Mouse (Mus musculus) myocyte (in vitro differentiated cells): Measurements from ENCODE around the gene Rassf1. TPM values are rescaled to one million over a fixed set of nuclear protein-coding genes. Genes with fewer than 3 reads are reported as not detected.

Experiments used
- H3K27me3 ChIP-seq: one replicate; pipeline ENCODE4 v1.6.1; 2011; ENCODE audit not compliant: control insufficient read depth, insufficient read depth, insufficient read length
- H3K36me3 ChIP-seq: one replicate; pipeline ENCODE4 v1.6.1; 2011; ENCODE audit not compliant: control insufficient read depth, insufficient read depth
- H3K4me2 ChIP-seq: one replicate; pipeline ENCODE4 v1.6.1; 2011; ENCODE audit warnings: low read depth, control low read depth
- H3K4me3 ChIP-seq: one replicate; pipeline ENCODE4 v1.5.1; 2011; ENCODE audit warnings: mild to moderate bottlenecking, control low read depth, moderate library complexity
- H3K79me2 ChIP-seq: one replicate; pipeline ENCODE4 v1.6.1; 2011; ENCODE audit not compliant: control insufficient read depth, insufficient read depth
- H3ac ChIP-seq: one replicate; pipeline ENCODE4 v1.6.1; 2011; ENCODE audit not compliant: control insufficient read depth, insufficient read length
- CEBPB ChIP-seq: IDR thresholded peaks from 2 replicates; pipeline ENCODE4 v1.6.1; 2011; ENCODE audit warnings: mild to moderate bottlenecking, moderate library complexity; ENCODE audit not compliant: poor library complexity, insufficient read depth, severe bottlenecking
- E2F4 ChIP-seq: IDR thresholded peaks from one replicate; pipeline ENCODE4 v1.6.1; 2011; ENCODE audit warnings: mild to moderate bottlenecking, control low read depth, moderate library complexity; ENCODE audit not compliant: insufficient read depth
- MAX ChIP-seq: IDR thresholded peaks from one replicate; pipeline ENCODE4 v1.6.1; 2011; ENCODE audit warnings: low read depth, mild to moderate bottlenecking, control low read depth
- MYOD1 ChIP-seq, 3 experiments: IDR thresholded peaks; one replicate each; pipeline ENCODE4 v1.6.1; 2011; ENCODE audit warnings: control low read depth in 2 of 3, low read depth in 2 of 3, mild to moderate bottlenecking in 2 of 3, moderate library complexity in 1 of 3; ENCODE audit not compliant: insufficient read length in 2 of 3, control insufficient read depth in 1 of 3
- MYOG ChIP-seq, 3 experiments: IDR thresholded peaks; one replicate each; pipeline ENCODE4 v1.6.1; 2011; ENCODE audit warnings: control low read depth in 2 of 3, low read depth in 2 of 3, mild to moderate bottlenecking in 2 of 3; ENCODE audit not compliant: insufficient read length in 2 of 3, control insufficient read depth in 1 of 3, insufficient read depth in 1 of 3
- POLR2A ChIP-seq: IDR thresholded peaks from one replicate; pipeline ENCODE4 v1.6.1; 2011; ENCODE audit warnings: low read depth, mild to moderate bottlenecking, control low read depth, moderate library complexity; ENCODE audit not compliant: insufficient read length
- POLR2AphosphoS2 ChIP-seq: IDR thresholded peaks from one replicate; pipeline ENCODE4 v1.6.1; 2011; ENCODE audit warnings: low read depth, control low read depth; ENCODE audit not compliant: insufficient read length
- REST ChIP-seq: IDR thresholded peaks from one replicate; pipeline ENCODE4 v1.6.1; 2011; ENCODE audit warnings: mild to moderate bottlenecking, control low read depth, moderate library complexity; ENCODE audit not compliant: insufficient read depth, insufficient read length
- SRF ChIP-seq: IDR thresholded peaks from one replicate; pipeline ENCODE4 v1.6.1; 2011; ENCODE audit warnings: low read depth; ENCODE audit not compliant: control insufficient read depth, insufficient read length
- TCF12 ChIP-seq: IDR thresholded peaks from one replicate; pipeline ENCODE4 v1.6.1; 2011; ENCODE audit warnings: mild to moderate bottlenecking, control low read depth; ENCODE audit not compliant: poor library complexity, insufficient read depth, severe bottlenecking
- TCF3 ChIP-seq: IDR thresholded peaks from one replicate; pipeline ENCODE4 v1.6.1; 2011; ENCODE audit warnings: low read depth, control low read depth; ENCODE audit not compliant: insufficient read length
- USF1 ChIP-seq: IDR thresholded peaks from one replicate; pipeline ENCODE4 v1.6.1; 2011; ENCODE audit warnings: low read depth, mild to moderate bottlenecking, control low read depth, moderate library complexity
- polyA plus RNA-seq: library from polyadenylated mRNA; unstranded; fragments of >200 nt; fragmentation: generic; extraction: Trizol; gene quantifications from one replicate; pipeline ENCODE4 v1.2.1, GENCODE M21; 2012; ENCODE audit warnings: missing spikeins

Rassf1 gene
- polyA plus RNA-seq, 1 experiment: 59.3 TPM

- H3ac ChIP-seq: no peak overlapping the region
- H3K4me2 ChIP-seq: peak overlapping the region; percentile 46
- TF ChIP-seq MYOG (IDR thresholded peaks at IDR 0.05; ENCODE audit: control insufficient read depth in 1 of 3, insufficient read depth in 1 of 3, insufficient read length in 2 of 3, low read depth in 2 of 3): no peak
- no peak for TF ChIP-seq MAX
- TF ChIP-seq CEBPB: no peak
- TF ChIP-seq USF1: no peak
- no peak for TF ChIP-seq MYOD1 (IDR thresholded peaks at IDR 0.05; ENCODE audit: control insufficient read depth in 1 of 3, insufficient read length in 2 of 3, low read depth in 2 of 3)
- TF ChIP-seq SRF: no peak
- TF ChIP-seq TCF12: no peak
- no peak for TF ChIP-seq TCF3
- no peak for TF ChIP-seq POLR2A
- no peak for TF ChIP-seq POLR2AphosphoS2
- no peak for TF ChIP-seq E2F4
- no peak for TF ChIP-seq REST
- no peaks in the 10 kb centered on the region for H3K27me3 ChIP-seq
- no peak overlapping the region for H3K4me3 ChIP-seq
- peaks cover 7% of the 10 kb centered on the region for H3K36me3 ChIP-seq
- H3K79me2 ChIP-seq: no peaks in the 10 kb centered on the region
Measured at GRCm38 (mm10) chr9:107602068-107602648, 50.8 kb downstream of the Rassf1 start.

- H3ac ChIP-seq: no peak overlapping the region
- H3K4me2 ChIP-seq: no peak overlapping the region
- no peak overlapping the region for H3K4me3 ChIP-seq
- H3K27me3 ChIP-seq: no peaks in the 10 kb centered on the region
- no peaks in the 10 kb centered on the region for H3K79me2 ChIP-seq
- peaks cover 7% of the 10 kb centered on the region for H3K36me3 ChIP-seq
- TF ChIP-seq MYOG (IDR thresholded peaks at IDR 0.05; ENCODE audit: control insufficient read depth in 1 of 3, insufficient read depth in 1 of 3, insufficient read length in 2 of 3, low read depth in 2 of 3) (no peak), MYOD1 (IDR thresholded peaks at IDR 0.05; ENCODE audit: control insufficient read depth in 1 of 3, insufficient read length in 2 of 3, low read depth in 2 of 3) (no peak), MAX (no peak), SRF (no peak), TCF12 (no peak)
Measured at GRCm38 (mm10) chr9:107603251-107603650, 51.9 kb downstream of the Rassf1 start.

GRCm38 (mm10) chr9:107605041-107605661, 53.8 kb downstream of the Rassf1 start:
- Histone ChIP-seq H3K27me3 (no peaks in the 10 kb centered on the region), H3K4me2 (peak overlapping the region; percentile 92), H3K4me3 (peak overlapping the region; percentile 36), H3K36me3 (peaks cover 7% of the 10 kb centered on the region), H3ac (peak overlapping the region; percentile 8), H3K79me2 (no peaks in the 10 kb centered on the region)
- no peak for TF ChIP-seq POLR2AphosphoS2
- no peak for TF ChIP-seq REST
- no peak for TF ChIP-seq TCF3
- peak; percentile 52 for TF ChIP-seq POLR2A
- no peak for TF ChIP-seq TCF12
- TF ChIP-seq E2F4: no peak
- TF ChIP-seq CEBPB: no peak
- no peak for TF ChIP-seq USF1
- TF ChIP-seq MAX: no peak
- peak in 2 of 3 experiments; percentile 67 to 69 for TF ChIP-seq MYOG (IDR thresholded peaks at IDR 0.05; ENCODE audit: control insufficient read depth in 1 of 3, insufficient read depth in 1 of 3, insufficient read length in 2 of 3, low read depth in 2 of 3)
- peak in 1 of 3 experiments; percentile 44 for TF ChIP-seq MYOD1 (IDR thresholded peaks at IDR 0.05; ENCODE audit: control insufficient read depth in 1 of 3, insufficient read length in 2 of 3, low read depth in 2 of 3)
- no peak for TF ChIP-seq SRF

- Histone ChIP-seq H3ac (no peak overlapping the region), H3K36me3 (no peaks in the 10 kb centered on the region), H3K4me3 (peak overlapping the region; percentile 36), H3K4me2 (peak overlapping the region; percentile 92), H3K79me2 (no peaks in the 10 kb centered on the region), H3K27me3 (no peaks in the 10 kb centered on the region)
- peak in 2 of 3 experiments; percentile 77 to 80 for TF ChIP-seq MYOD1 (IDR thresholded peaks at IDR 0.05; ENCODE audit: control insufficient read depth in 1 of 3, insufficient read length in 2 of 3, low read depth in 2 of 3)
- TF ChIP-seq MYOG (IDR thresholded peaks at IDR 0.05; ENCODE audit: control insufficient read depth in 1 of 3, insufficient read depth in 1 of 3, insufficient read length in 2 of 3, low read depth in 2 of 3): peak in 1 of 3 experiments; percentile 66
- TF ChIP-seq POLR2A: peak; percentile 59
- TF ChIP-seq POLR2AphosphoS2: peak; percentile 58
- no peak for TF ChIP-seq USF1
- no peak for TF ChIP-seq REST
- no peak for TF ChIP-seq E2F4
Measured at GRCm38 (mm10) chr9:107606591-107606990, 55.2 kb downstream of the Rassf1 start.

- peak overlapping the region; percentile 36 for H3K4me3 ChIP-seq
- H3ac ChIP-seq: no peak overlapping the region
- H3K36me3 ChIP-seq: no peaks in the 10 kb centered on the region
- no peaks in the 10 kb centered on the region for H3K27me3 ChIP-seq
- TF ChIP-seq MYOD1 (IDR thresholded peaks at IDR 0.05; ENCODE audit: control insufficient read depth in 1 of 3, insufficient read length in 2 of 3, low read depth in 2 of 3): peak in 1 of 3 experiments; percentile 54
- TF ChIP-seq MAX: no peak
- no peak for TF ChIP-seq POLR2AphosphoS2
- peak in 1 of 3 experiments; percentile 65 for TF ChIP-seq MYOG (IDR thresholded peaks at IDR 0.05; ENCODE audit: control insufficient read depth in 1 of 3, insufficient read depth in 1 of 3, insufficient read length in 2 of 3, low read depth in 2 of 3)
- no peak for TF ChIP-seq CEBPB
- no peak for TF ChIP-seq REST
- TF ChIP-seq SRF: no peak
- TF ChIP-seq USF1: no peak
- TF ChIP-seq POLR2A: no peak
- TF ChIP-seq TCF3: no peak
- TF ChIP-seq TCF12: no peak
- no peak for TF ChIP-seq E2F4
- no peaks in the 10 kb centered on the region for H3K79me2 ChIP-seq
- peak overlapping the region; percentile 92 for H3K4me2 ChIP-seq
Measured at GRCm38 (mm10) chr9:107607036-107607435, 55.7 kb downstream of the Rassf1 start.
